ENCODE assay signal across 8 mouse cellular contexts in genomic region chr16:13667878-13668343, GRCm38 (mm10). TPM values are rescaled to one million over a fixed set of nuclear protein-coding genes. Genes with fewer than 3 reads are reported as not detected.
DNase-seq lines count a peak whose midpoint lies in the region; ATAC-seq lines count a peak whose summit lies in the region.

Parn (minus strand) TSS chr16:13668170.

- no peaks in the 10 kb centered on the region for H3K27me3 ChIP-seq in hindbrain, embryonic 12.5 days

- peaks cover 15% of the 10 kb centered on the region for H3K36me3 ChIP-seq in hindbrain, embryonic 12.5 days

- under 1% methylated on average over 35 of the region's 35 CpGs for WGBS in hindbrain, embryonic 12.5 days

- H3K9me3 ChIP-seq in hindbrain, embryonic 12.5 days (replicated peaks) = no peaks in the 10 kb centered on the region

- H3K4me3 ChIP-seq in hindbrain, embryonic 12.5 days = peak within 1 kb of the TSS; percentile 63

- H3K4me1 ChIP-seq in hindbrain, embryonic 12.5 days = peaks cover 13% of the 10 kb centered on the region

- DNase-seq in Muller cell, postnatal 12 days (ENCODE audit: inconsistent ontology term) = peak; percentile 94
- peak; percentile 95 for DNase-seq in cerebellum, adult 9-11 months
- peak; percentile 87 to 92 for DNase-seq in frontal cortex, postnatal 10 days (ENCODE audit: low spot score in 2 of 2)
- DNase-seq in layer of hippocampus, postnatal 14 days (ENCODE audit: low spot score in 2 of 2) = peak; percentile 90 to 95
- DNase-seq in lung, postnatal 14 days = peak; percentile 93
- peak; percentile 79 for DNase-seq in retina, adult 2 months (ENCODE audit: low read depth, low spot score)
- peak; percentile 94 to 95 for DNase-seq in thymus, postnatal 36 days

- peak within 1 kb of the TSS; percentile 69 for H3K27ac ChIP-seq in hindbrain, embryonic 12.5 days

- peak within 1 kb of the TSS; percentile 81 for H3K4me2 ChIP-seq in hindbrain, embryonic 12.5 days (replicated peaks)

- ATAC-seq in hindbrain, embryonic 12.5 days (ENCODE audit: low FRiP score) = peak; percentile 88

- peak within 1 kb of the TSS; percentile 79 for H3K9ac ChIP-seq in hindbrain, embryonic 12.5 days

RNA-seq across cellular contexts. Expression of gene Parn, which starts in this region (rescaled TPM):
- polyA plus RNA-seq in hindbrain, embryonic 12.5 days (2016; fragmentation: Nextera tagmentation; extraction: Ambion mirVana) = 44.0 and 44.6 TPM in 2 replicates
- 10 to 100 TPM; 27.7 to 30.8 TPM for total RNA-seq in layer of hippocampus, postnatal 14 days (2021)

Comparison
In these comparisons a context has a peak if more than half of its experiments do, and no peak if none do; other contexts are left out.
1. Peak in every context shown above with its lines: DNase-seq, ATAC-seq, H3K4me3 ChIP-seq and H3K27ac ChIP-seq.